Mouse (Mus musculus) kidney, postnatal 0 days (tissue): ENCODE data around the gene Pspc1. TPM values are rescaled to one million over a fixed set of nuclear protein-coding genes. Genes with fewer than 3 reads are reported as not detected.
A peak's percentile ranks its signal among the peaks of the same experiment; 100 is the strongest.

ENCODE experiments used
- ATAC-seq: fragments of 200-750 bp; cut with Nextera tagmentation; replicated peaks from 2 replicates; pipeline ENCODE4 v1.8.0; 2017; ENCODE audit warnings: low read depth, moderate number of reproducible peaks, moderate TSS enrichment, moderate library complexity; ENCODE audit not compliant: low FRiP score
- DNase-seq: peaks from one replicate; pipeline ENCODE4 v3.0.0-alpha.2; 2016; ENCODE audit warnings: low spot score
- H3K27ac ChIP-seq: fragments of 300-500 bp; sonication (generic); 2 replicates; pipeline ENCODE4 v1.5.1; 2014; ENCODE audit warnings: mild to moderate bottlenecking
- H3K27me3 ChIP-seq: fragments of 300-500 bp; sonication (generic); 2 replicates; pipeline ENCODE4 v1.6.1; 2014; ENCODE audit warnings: low read length, mixed read lengths; ENCODE audit not compliant: insufficient read depth
- H3K36me3 ChIP-seq: fragments of 300-500 bp; sonication (generic); 2 replicates; pipeline ENCODE4 v1.6.1; 2014; ENCODE audit warnings: low read length, mixed read lengths; ENCODE audit not compliant: insufficient read depth
- H3K4me1 ChIP-seq: fragments of 300-500 bp; sonication (generic); replicated peaks from 2 replicates; pipeline ENCODE4 v1.6.1; 2014; ENCODE audit warnings: antibody characterized with exemption, low read length, mixed read lengths; ENCODE audit not compliant: insufficient read depth
- H3K4me2 ChIP-seq: fragments of 300-500 bp; sonication (generic); 2 replicates; pipeline ENCODE4 v1.6.1; 2014; ENCODE audit warnings: mild to moderate bottlenecking, low read length, moderate library complexity, mixed read lengths
- H3K4me3 ChIP-seq: fragments of 300-500 bp; sonication (generic); replicated peaks from 2 replicates; pipeline ENCODE4 v1.5.1; 2014; ENCODE audit warnings: low read depth, low read length
- H3K9ac ChIP-seq: fragments of 300-500 bp; sonication (generic); 2 replicates; pipeline ENCODE4 v1.6.1; 2014; ENCODE audit warnings: low read depth, low read length
- H3K9me3 ChIP-seq: fragments of 300-500 bp; sonication (generic); replicated peaks from 2 replicates; pipeline ENCODE4 v1.6.1; 2016; ENCODE audit warnings: low read length, inconsistent platforms, mixed read lengths
- CTCF ChIP-seq: IDR thresholded peaks from 2 replicates; pipeline ENCODE4 v1.5.1; 2016; ENCODE audit warnings: antibody characterized with exemption, low read depth, mild to moderate bottlenecking, moderate library complexity
- WGBS: fragments of 180-500 bp; shearing (Covaris S2); extraction: QIAGEN DNeasy Blood & Tissue Kit; methylation state at CpG from one replicate; pipeline ENCODE4 v1.1.7; 2014; 5-methylcytosine and 5-hydroxymethylcytosine counted together
- polyA plus RNA-seq: library from polyadenylated mRNA; unstranded; fragments of >200 nt; fragmentation: Nextera tagmentation; extraction: Ambion mirVana; gene quantifications from 2 replicates; pipeline ENCODE4 v1.2.1, GENCODE M21; 2015

The Pspc1 gene
- polyA plus RNA-seq, 1 experiment from 2014 or later = 23.1 TPM

DNA sequence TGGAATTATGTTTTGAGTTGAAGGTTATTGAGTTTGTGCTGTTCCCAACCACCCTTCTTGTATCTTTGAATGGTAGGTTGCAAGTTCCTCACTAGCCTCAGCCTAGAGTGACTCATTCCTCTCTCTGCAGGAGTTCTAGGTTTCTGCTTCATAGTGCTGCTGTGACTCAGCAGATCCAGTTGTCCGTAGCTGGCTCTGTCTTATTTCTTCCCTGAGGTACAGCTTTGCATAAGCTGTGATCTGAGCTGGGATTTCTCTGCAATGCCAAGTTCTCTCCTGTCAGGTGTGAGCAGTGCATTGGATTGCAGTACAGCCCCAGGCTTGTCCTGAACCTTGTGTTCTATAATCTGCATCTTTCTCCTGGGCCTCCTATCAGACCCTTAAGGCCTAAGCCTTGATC lies 88.3 kb downstream of the Pspc1 start:
- Histone ChIP-seq H3K9me3 (no peaks in the 10 kb centered on the region), H3K4me2 (no peak overlapping the region), H3K4me3 (no peak overlapping the region), H3K36me3 (peaks cover 71% of the 10 kb centered on the region), H3K4me1 (no peaks in the 10 kb centered on the region), H3K27me3 (no peaks in the 10 kb centered on the region), H3K27ac (no peak overlapping the region), H3K9ac (no peak overlapping the region)
- DNase-seq (no peak), ATAC-seq (no peak)
- TF ChIP-seq CTCF = no peak
- 87% methylated on average over 1 of the region's 1 CpGs for WGBS

- H3K9me3 ChIP-seq = no peaks in the 10 kb centered on the region
- no peaks in the 10 kb centered on the region for H3K4me1 ChIP-seq
- H3K27ac ChIP-seq = no peak overlapping the region
- no peaks in the 10 kb centered on the region for H3K27me3 ChIP-seq
- no peak for DNase-seq
- H3K9ac ChIP-seq = no peak overlapping the region
- 85% methylated on average over 1 of the region's 1 CpGs for WGBS
- H3K4me3 ChIP-seq = no peak overlapping the region
- ATAC-seq = no peak
- TF ChIP-seq CTCF = no peak
- no peak overlapping the region for H3K4me2 ChIP-seq
- H3K36me3 ChIP-seq = peaks cover 67% of the 10 kb centered on the region
Observed at GRCm38 (mm10) chr14:56689116-56689515, 89.0 kb downstream of the Pspc1 start.

DNA sequence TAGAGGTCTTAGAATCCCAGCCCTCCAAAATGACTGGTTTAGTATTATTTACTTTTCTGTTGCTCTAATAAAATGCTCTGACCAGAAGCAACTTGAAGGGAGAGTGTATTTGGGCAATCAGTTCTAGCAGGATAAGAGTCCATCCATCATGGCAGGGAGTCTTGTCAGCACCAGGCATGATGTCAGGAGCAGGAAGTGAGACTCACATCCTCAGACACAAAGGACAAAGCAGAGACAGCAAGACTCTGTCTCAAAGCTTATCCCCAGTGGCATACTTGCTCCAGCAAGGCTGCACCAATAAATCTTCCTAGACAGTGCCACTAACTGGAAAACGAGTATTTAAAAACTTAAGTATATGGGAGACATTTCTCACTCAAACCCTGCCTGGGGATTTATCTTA lies 92.7 kb downstream of the Pspc1 start:
- no peak overlapping the region for H3K4me2 ChIP-seq
- 18% methylated on average over 1 of the region's 1 CpGs for WGBS
- H3K9me3 ChIP-seq = no peaks in the 10 kb centered on the region
- no peak overlapping the region for H3K9ac ChIP-seq
- TF ChIP-seq CTCF = no peak
- H3K4me1 ChIP-seq = no peaks in the 10 kb centered on the region
- DNase-seq (peak; percentile 42), ATAC-seq (no peak)
- H3K4me3 ChIP-seq = no peak overlapping the region
- H3K36me3 ChIP-seq = peaks cover 43% of the 10 kb centered on the region
- no peak overlapping the region for H3K27ac ChIP-seq
- no peaks in the 10 kb centered on the region for H3K27me3 ChIP-seq

Other genes starting within 250 kb of the Pspc1 start
- 6.9 and 7.2 TPM in 2 replicates for gene Cenpj, start 202.9 kb downstream of the Pspc1 start, polyA plus RNA-seq
- 8.2 TPM in 2 replicates for gene Parp4, start 202.7 kb downstream of the Pspc1 start, polyA plus RNA-seq
- gene Mphosph8, start 110.1 kb downstream of the Pspc1 start, polyA plus RNA-seq = 28.8 and 32.0 TPM in 2 replicates
- 26.3 and 28.7 TPM in 2 replicates for gene Zmym5, start 33.4 kb upstream of the Pspc1 start, polyA plus RNA-seq
- gene Zmym2, start 108.3 kb upstream of the Pspc1 start, polyA plus RNA-seq = 26.4 and 26.9 TPM in 2 replicates